Mouse (Mus musculus): ENCODE measurements around the gene Mboat2.

GRCm38 (mm10) chr12:24857354-24857753, 26.7 kb downstream of the Mboat2 start:
- TF ChIP-seq CTCF (conservative IDR thresholded peaks at IDR 0.05; ENCODE audit: insufficient read depth, insufficient read length, low read depth, low read length), result no peak
- TF ChIP-seq POLR2A (IDR thresholded peaks at IDR 0.05; ENCODE audit: low read depth, low read length), result no peak

All from kidney, adult 2 months (tissue).